Mouse (Mus musculus) brown adipose tissue, adult 24 weeks (tissue): ENCODE measurements around the gene Rras2. TPM values are rescaled to one million over a fixed set of nuclear protein-coding genes. Genes with fewer than 3 reads are reported as not detected.
A peak's percentile ranks its signal among the peaks of the same experiment; 100 is the strongest.

Experiments used
- H3K27ac ChIP-seq: fragments of 200-500 bp; replicated peaks from 2 replicates; pipeline ENCODE4 v1.5.1; 2012; ENCODE audit warnings: low read depth, mild to moderate bottlenecking, low read length
- H3K4me1 ChIP-seq: fragments of 200-500 bp; 2 replicates; pipeline ENCODE4 v1.6.1; 2012; ENCODE audit warnings: low read length, mixed read lengths; ENCODE audit not compliant: control insufficient read depth, insufficient read depth, insufficient read length
- H3K4me3 ChIP-seq: fragments of 200-500 bp; 2 replicates; pipeline ENCODE4 v1.5.1; 2012; ENCODE audit warnings: low read depth, mild to moderate bottlenecking, low read length, moderate library complexity; ENCODE audit not compliant: insufficient read depth
- polyA plus RNA-seq: library from polyadenylated mRNA; stranded (reverse); fragments of >200 nt; gene quantifications from 2 replicates; pipeline ENCODE4 v1.2.4, GENCODE M21; 2012; ENCODE audit not compliant: missing spikeins, insufficient read depth, insufficient read length

Rras2 gene
- polyA plus RNA-seq, 1 experiment: 26.4 TPM

DNA sequence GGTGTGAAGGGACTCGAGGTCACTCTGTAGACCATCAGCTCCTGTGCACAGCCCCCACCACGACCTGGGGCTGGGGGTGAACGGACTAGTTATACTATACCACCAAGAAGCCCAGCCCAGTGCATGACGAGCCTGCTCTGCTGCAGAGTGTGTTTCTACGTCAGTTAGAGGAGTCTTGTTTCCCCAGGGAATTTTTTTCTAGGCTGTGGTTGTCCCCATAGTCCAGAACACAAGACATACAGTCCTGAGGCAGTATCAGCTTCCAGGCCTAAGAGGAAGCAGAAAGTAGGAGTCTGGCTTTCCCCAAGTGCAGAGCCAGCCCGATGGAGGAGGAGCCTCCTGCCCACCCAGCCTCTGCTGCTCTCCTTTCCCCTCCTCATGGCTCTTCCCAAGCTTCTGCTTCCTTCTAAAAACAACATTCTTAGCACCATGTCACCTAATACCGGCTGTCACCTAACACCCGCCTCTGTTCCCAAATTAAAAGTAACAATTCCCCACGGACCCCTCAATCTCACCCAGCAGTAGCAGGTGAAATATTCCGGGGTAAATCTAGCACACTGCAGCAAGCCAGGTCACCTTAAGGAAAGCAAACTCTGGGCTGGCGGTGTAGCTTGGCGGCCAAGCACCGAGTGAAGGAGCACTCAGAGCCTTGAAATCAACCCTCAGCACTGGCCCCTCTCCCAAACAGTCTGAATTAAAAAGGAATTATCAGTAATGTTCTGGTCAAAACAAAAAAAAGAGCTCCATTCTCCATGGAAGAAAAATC is 45.5 kb downstream of the Rras2 start:
- 0 out of 2 replicates have a peak overlapping the region, but pooled peaks have one; percentile 4 for H3K27ac ChIP-seq

DNA sequence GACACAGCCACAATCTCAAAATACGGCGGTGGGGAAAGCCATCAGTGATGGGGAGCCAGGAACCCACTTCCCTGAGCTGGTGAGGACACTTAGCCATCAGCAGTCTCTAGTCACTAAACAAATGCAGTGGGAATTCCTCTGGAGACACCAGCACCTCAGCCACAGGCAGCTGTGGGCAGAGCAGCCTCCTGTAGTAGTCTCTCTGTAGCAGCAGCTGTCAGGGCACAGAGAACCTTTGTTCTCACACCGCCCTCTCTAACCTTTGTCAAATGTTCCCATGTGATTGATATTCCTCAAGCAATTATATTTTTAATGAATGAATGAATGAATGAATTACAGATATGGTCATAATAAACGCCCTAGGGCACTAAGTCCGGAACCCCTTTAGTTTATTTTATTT is 46.2 kb downstream of the Rras2 start:
- H3K27ac ChIP-seq: no peak overlapping the region

More for the DNA sequence above, 45.5 kb downstream of the Rras2 start:
- H3K4me1 ChIP-seq: peaks cover 14% of the 10 kb centered on the region; the same call in 1 of the 2 replicates
- H3K4me3 ChIP-seq: no peak overlapping the region

DNA sequence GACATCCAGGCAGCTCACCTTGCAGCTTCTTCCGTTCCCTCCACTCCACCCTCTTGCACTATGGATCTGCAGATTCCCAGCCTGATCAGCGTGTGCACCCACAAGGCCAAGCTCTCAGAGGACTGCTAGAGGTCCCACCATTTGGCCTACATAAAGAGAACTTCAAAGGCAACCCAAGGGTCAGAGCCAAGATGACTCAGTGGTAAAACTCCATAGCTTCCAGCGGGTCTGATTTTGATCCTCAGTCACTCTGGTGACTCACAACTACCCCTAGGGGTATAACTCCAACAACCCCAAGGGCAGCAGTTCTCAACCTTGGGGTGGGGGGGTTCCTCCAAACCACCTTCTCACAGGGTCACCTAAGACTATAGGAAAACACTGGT is 47.1 kb downstream of the Rras2 start:
- Histone ChIP-seq H3K4me1 (peaks cover 14% of the 10 kb centered on the region; the same call in 1 of the 2 replicates), H3K27ac (no peak overlapping the region), H3K4me3 (no peak overlapping the region)

More for the DNA sequence above, 46.2 kb downstream of the Rras2 start:
- Histone ChIP-seq H3K4me3 (no peak overlapping the region), H3K4me1 (peaks cover 14% of the 10 kb centered on the region; the same call in 1 of the 2 replicates)

DNA sequence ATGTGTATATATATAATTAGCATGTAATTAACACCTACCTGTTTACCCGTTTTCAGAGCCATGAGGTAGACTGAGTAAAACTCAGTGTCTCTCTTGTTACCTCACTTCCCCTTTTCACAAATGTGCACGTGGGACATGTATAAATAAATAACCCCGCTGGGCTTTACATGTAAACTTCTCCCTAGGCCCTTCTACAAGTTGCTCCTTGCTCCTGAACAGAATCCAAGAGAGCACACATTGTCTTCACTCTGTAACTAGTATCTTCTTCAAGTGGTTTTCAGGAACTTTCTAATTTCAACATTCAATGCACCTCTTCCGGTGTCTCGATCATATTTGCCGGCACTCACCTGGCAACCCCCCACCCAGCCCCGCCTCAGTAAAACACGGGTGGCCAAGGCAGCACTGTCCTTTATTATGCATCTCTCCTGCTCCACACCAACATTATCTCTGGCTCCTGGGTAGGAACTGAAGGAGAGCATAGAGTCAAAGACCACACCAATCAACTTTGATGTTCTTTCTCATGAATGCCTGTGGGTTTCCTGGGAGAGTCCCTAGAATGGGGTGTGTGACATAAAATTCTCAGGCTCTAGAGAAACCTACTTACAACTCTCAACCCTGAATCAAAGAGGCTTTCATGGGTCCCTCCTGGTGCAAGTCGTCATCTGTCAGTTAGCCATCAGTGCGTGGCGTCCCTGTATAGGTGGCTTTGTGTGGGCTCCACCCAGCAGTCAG is 47.7 kb downstream of the Rras2 start:
- H3K4me1 ChIP-seq: peaks cover 14% of the 10 kb centered on the region; the same call in 1 of the 2 replicates
- no peak overlapping the region for H3K4me3 ChIP-seq
- no peak overlapping the region for H3K27ac ChIP-seq

DNA sequence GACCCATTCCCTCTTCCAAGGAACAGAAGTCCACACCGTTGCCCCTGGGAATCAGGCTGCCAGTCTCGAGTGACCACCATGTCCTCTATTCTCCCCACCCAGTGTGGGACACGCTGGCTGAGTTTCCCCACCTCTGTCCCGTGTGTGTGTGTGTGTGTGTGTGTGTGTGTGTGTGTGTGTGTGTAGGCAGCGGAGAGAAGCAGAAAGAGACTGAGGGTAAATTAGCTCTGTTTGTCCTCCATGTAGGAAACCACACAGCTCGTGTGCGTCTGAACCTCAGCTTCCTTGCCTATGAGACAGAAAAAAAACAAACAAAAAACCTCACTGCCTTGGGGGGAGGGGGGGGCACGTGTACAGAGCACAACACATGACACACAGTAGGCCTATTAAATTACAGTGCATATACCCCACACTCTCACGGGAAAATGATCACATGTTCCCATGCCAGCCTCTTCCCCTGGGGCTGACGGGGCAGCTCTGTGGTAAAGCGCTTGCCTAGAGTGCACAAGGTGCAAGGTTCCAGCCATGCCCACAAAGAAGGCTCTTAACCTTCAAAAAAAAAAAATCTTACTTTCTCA is 48.5 kb downstream of the Rras2 start:
- H3K4me1 ChIP-seq: peaks cover 13% of the 10 kb centered on the region; the same call in 1 of the 2 replicates
- H3K4me3 ChIP-seq: no peak overlapping the region
- H3K27ac ChIP-seq: no peak overlapping the region

DNA sequence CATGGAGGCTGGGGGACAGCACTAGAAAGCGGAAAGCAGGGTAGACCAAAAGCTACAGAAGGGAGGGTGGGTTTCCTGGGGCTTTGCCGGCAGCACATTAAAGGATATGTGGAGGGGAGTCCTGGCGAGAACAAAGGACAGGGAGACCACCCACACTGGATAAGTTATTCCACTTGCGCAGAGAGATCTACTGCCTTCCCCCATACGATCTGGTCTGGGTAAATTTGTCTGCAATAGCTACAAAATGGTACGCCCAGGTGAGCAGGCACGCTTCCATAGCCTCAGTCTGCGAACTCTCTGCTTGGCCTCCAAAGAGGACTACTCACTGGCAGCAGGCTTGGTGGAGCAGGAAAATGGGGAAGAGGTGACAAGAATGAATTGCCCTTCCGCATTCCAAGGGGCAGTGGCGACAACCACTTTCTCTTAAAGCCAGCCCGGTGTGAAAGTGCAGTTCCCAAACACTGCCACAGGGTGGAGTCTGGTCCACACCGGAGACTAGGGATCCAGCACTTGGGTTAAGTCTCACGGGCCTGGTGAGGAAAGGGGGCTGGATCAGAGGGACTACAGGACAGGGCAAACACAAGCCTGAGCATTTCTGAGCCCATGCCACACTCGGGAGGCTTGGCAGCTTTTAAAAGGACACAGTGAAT is 50.9 kb downstream of the Rras2 start:
- Histone ChIP-seq H3K27ac (peak overlapping the region; percentile 15; the same call in 1 of the 2 replicates), H3K4me3 (0 out of 2 replicates have a peak overlapping the region, but pooled peaks have one; percentile 2), H3K4me1 (peaks cover 10% of the 10 kb centered on the region)

DNA sequence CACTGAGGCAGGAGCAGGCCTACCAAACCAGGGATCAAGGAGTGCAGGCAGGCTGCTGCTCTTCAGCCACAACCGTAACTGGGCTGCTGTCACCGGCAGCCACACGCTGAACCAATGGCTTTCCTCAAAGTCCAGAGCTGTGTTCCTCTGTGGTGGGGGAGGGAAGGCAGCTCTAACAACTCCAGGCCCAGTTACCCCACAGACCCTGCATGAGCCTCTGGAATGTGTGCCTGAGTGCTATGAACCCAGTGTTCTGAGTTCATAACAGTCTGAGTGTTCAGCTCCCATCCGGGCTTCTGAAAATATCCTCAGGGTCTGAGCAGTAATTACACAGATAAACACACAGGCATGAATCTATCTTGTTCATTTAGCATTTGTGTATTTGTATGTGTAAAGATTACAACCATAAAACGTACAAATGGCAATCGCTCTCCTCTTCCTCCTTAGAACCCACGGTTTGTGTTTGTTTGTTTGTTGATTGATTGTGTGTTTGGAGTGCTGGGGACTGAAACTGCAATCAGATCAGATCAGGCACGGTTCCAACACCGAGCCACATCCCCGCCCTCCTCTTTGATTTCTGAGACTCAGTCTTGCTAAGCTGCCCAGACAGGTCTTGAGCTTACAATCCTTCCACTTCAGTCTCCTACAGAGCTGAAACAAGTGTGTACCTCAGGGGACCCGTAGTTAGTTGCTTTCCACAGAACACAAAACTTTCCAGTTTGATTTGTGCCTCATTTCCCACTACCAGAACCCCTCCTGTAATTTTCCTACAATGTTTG is 52.0 kb downstream of the Rras2 start:
- H3K27ac ChIP-seq: 0 out of 2 replicates have a peak overlapping the region, but pooled peaks have one; percentile 15
- H3K4me3 ChIP-seq: no peak overlapping the region
- peaks cover 8% of the 10 kb centered on the region for H3K4me1 ChIP-seq

DNA sequence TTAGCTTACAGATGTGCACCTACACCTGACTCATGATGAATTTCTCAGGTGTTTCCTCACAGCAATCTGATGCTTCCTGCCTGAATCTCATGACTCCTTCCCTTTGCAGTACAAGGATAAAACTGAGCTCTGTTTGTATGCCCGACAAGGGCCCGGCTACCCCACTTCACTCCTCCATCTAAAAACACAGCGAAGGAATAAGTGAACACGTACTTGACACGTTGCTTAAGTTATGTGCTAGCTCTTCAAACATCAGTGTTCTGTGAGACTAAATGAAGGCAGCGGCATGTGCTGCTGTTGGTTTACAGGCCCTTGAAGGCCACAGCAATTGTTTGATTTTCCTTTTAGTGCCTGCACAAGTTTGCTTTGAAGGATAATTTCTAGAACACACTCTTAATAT is 53.6 kb downstream of the Rras2 start:
- Histone ChIP-seq H3K27ac (no peak overlapping the region), H3K4me1 (peaks cover 6% of the 10 kb centered on the region), H3K4me3 (no peak overlapping the region)

DNA sequence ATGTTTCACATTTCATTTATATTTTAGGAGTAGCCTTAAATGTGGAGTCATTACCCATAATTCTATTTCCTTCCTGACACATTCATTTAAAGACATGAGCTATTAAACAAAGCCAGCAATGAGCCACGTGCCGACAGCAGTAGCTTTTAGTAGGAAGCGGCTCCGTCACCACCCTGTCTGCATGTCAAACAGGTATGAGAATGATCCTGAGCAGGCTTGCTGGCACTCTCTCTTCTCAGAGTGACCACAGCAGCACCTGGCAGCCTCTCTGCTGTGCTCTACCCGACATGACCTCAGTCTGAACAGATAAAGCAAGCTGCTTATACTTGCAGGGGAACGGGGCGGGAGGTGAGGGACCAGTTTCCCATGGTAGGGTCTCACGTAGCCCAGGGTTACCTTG is 54.0 kb downstream of the Rras2 start:
- Histone ChIP-seq H3K27ac (no peak overlapping the region), H3K4me3 (no peak overlapping the region), H3K4me1 (peaks cover 6% of the 10 kb centered on the region)

DNA sequence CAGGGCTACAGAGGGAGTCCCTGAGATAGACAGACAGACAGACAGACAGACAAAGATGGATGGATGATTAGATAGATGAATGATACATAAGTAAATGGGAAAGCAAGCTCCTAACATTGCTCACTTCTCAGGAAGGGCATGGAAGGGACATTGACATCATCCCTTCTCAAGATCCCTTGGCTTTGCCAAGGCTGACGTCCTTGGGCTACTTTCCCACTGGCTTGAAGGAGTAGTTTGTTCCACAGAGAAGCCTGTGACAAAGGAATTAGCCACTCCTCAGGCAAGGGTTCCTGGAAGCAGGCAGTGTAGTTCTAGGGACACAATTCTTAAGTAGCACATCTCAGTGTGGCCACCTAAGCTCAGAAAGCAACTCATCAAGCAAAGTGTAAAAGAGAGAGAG is 55.1 kb downstream of the Rras2 start:
- H3K4me1 ChIP-seq: peaks cover 6% of the 10 kb centered on the region
- H3K27ac ChIP-seq: no peak overlapping the region
- H3K4me3 ChIP-seq: no peak overlapping the region

DNA sequence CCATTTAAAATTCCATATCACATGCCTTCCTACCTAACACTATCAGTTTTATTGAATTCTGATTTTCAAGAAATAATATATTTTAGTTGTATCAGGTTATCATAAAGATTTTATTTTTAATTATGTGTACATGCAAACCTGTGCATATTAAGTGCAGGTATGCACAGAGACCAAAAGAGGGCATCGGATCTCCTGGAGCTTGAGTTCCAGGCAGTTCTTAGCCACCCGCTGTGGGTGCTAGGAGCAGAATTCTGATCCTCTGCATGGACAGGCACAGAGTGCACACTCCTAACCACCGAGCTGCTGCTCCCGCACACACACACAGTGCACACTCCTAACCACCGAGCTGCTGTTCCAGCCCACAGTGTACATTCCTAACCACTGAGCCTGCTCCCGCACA is 57.1 kb downstream of the Rras2 start:
- H3K4me1 ChIP-seq: peaks cover 6% of the 10 kb centered on the region
- no peak overlapping the region for H3K4me3 ChIP-seq
- no peak overlapping the region for H3K27ac ChIP-seq

DNA sequence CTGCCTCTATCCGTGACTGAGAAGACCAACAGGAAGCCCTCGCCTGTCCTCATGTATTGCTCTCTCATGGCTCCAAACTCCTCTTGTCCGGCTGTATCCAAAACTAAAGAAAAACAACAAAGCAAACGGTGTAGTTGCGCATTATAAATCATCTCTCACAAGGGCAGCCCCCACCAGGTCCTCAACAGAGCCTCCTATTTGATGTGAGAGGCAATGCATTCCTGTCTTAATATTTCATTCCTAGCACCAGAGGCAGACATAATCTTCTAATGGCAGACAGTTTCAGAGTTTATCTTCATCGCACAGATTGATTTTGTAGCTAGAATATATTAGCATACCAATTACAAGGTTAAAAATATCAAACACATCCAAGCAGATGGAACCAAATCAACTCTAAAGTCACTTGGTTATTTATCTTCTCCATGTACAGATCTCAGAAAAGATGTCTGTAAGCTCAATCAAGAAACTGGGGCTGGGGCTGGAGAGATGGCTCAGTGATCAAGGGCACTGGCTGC is 58.6 kb downstream of the Rras2 start:
- no peak overlapping the region for H3K27ac ChIP-seq
- H3K4me1 ChIP-seq: peaks cover 5% of the 10 kb centered on the region
- no peak overlapping the region for H3K4me3 ChIP-seq

DNA sequence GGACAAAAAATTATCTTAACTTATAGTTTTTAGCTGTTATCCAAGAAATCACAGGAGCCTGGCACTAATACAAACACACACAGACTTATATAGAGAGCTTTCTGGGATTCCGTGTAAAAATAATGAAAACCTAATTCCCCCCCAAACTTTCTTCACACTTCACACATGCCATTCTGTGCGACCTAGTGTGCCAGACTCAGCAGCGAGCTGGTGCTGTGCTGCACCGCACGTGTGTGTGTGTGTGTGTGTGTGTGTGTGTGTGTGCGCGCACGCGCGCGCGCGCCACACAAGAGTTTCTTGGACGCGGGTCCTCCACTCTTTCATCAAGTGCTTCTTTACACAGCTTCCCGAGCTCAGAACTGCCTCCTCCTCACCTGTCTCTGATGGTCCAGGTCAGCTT is 59.4 kb downstream of the Rras2 start:
- H3K4me1 ChIP-seq: no peaks in the 10 kb centered on the region
- no peak overlapping the region for H3K27ac ChIP-seq

DNA sequence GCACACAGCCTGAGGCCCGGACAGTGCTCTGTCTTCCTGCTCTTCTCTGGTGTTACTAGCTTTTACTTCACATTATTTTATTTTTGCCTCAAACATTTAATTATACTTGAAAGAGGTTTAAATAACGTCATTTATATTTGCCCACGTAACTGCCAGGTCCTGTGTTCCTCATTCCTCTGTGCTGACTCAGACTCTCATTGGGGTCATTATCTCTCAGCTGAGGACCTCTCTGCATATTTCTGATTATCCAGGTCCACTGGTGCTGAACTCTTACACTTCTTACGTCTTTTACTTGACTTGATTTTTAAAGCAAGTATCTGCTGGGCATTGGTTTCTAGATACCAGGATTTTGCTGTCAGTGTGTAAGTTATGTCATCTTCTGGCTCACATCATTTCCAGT is 63.9 kb downstream of the Rras2 start:
- no peak overlapping the region for H3K27ac ChIP-seq
- H3K4me1 ChIP-seq: no peaks in the 10 kb centered on the region
- no peak overlapping the region for H3K4me3 ChIP-seq

More for the DNA sequence above, 59.4 kb downstream of the Rras2 start:
- H3K4me3 ChIP-seq: no peak overlapping the region
